Mouse (Mus musculus) embryo, embryonic 9.5 days (tissue): Measurements from ENCODE around the gene Mettl26.

Source experiments
- DNase-seq: peaks from one replicate; pipeline ENCODE4 v3.0.0-alpha.2; 2017; ENCODE audit errors: extremely low spot score

Mettl26 gene

GRCm38 (mm10) chr17:25883824-25884223 is 8.9 kb downstream of the Mettl26 start:
- DNase-seq, result no peak

- DNase-seq, result no peak
These were observed 10.8 kb downstream of the Mettl26 start for GRCm38 (mm10) chr17:25885636-25886035.

DNA sequence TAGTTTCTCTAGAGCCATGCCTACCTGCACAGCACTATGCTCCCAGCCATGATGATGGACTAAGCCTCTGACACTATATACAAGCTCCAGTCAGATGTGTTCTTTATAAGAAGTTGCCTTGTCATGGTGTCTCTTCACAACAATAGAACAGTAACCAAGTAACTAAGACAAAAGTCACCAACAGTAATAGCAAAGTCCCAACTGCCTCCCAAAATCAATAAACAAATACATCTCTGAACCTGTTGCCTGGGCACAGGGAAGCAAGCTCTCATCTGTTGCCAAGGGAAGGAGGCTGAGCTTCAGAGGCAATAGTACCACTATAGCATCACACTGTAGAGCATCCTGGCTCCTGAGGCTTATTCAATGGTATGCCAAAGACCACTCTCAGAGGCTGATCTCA is 11.9 kb downstream of the Mettl26 start:
- no peak for DNase-seq

DNA sequence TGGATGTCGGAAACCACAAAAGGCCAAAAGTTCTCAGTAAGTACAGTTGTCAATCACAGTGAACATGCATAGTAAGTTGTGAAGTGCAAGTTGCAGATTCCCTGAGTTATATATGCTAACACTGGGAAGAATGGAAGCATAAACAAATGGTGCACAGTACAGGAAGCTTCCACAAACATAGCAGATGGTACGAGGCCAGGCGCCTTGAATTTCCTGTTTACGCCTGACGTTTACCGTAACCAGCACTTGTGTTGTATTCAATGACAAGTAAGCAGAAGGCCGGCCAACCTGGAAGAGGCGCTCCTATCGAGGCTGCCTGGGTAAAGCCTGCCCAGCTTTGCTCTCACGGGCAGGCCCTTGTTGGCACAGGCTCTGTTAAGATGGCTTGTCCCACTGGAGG is 12.6 kb downstream of the Mettl26 start:
- DNase-seq, result no peak

DNA sequence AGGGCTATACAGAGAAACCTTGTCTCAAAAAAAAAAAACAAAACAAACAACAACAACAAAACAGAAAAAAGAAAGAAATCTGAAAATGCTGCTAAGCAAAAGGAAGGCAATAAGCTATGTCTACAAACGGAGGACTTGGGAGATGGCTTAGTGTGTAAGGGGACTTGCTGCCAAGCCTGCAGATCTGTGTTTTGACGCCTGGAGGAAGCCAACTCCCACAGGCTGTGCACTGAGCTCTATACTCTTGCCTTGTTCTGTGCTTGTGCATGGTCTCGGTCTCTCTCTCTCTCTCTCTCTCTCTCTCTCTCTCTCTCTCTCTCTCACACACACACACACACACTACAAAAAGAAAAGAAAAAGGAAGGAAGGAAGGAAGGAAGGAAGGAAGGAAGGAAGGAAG is 14.0 kb downstream of the Mettl26 start:
- no peak for DNase-seq

- DNase-seq, result peak; percentile 71
These were observed 19.2 kb downstream of the Mettl26 start for GRCm38 (mm10) chr17:25893975-25894617.

GRCm38 (mm10) chr17:25895415-25895814 is 20.5 kb downstream of the Mettl26 start:
- DNase-seq, result no peak

- DNase-seq, result no peak
These were observed 21.0 kb downstream of the Mettl26 start for GRCm38 (mm10) chr17:25895891-25896290.

GRCm38 (mm10) chr17:25900193-25900592 is 25.3 kb downstream of the Mettl26 start:
- no peak for DNase-seq

- DNase-seq, result no peak
These were observed 28.2 kb downstream of the Mettl26 start for GRCm38 (mm10) chr17:25903061-25903460.

- no peak for DNase-seq
These were observed 32.8 kb downstream of the Mettl26 start for GRCm38 (mm10) chr17:25907640-25908039.

DNA sequence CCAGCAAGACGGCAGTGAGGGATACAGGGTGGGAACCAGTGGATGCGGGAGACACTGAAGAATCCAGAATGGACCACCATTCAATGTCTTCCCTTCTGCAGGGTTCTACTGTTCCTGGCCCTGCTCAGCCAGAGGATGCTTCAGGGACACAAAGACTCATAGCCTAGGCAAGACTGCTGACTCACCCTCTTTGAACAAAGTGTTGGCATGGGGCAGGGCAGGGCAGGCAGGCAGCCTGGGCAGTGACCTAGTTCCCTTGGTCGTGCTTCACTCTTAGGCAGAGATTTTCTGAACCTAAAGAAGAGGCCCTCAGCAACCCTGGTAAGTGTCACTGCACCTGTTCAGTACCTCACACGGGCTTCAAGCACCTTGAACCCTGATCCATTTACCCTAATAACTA is 36.9 kb downstream of the Mettl26 start:
- no peak for DNase-seq

- DNase-seq, result no peak
These were observed 38.5 kb downstream of the Mettl26 start for GRCm38 (mm10) chr17:25913186-25913876.

DNA sequence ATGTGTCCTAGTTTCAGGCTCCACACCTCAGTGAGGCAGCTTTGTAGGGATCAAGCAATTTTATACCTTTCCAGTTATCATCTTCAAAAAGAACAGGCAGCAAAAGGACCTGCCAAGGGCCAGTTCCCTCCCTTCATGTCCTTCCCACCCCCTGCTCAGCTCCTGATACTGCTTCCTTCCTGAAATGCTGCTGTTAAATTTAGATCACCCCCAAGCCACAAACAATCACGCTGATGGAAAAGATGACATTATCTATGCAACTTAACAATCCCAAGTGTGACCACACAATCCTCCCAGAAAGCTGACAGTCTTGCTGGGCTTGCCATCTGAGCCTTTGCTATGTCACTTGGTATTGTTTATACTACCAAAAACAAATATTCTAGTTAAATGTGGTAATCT is 39.0 kb downstream of the Mettl26 start:
- no peak for DNase-seq

GRCm38 (mm10) chr17:25914295-25914694 is 39.4 kb downstream of the Mettl26 start:
- DNase-seq, result no peak

DNA sequence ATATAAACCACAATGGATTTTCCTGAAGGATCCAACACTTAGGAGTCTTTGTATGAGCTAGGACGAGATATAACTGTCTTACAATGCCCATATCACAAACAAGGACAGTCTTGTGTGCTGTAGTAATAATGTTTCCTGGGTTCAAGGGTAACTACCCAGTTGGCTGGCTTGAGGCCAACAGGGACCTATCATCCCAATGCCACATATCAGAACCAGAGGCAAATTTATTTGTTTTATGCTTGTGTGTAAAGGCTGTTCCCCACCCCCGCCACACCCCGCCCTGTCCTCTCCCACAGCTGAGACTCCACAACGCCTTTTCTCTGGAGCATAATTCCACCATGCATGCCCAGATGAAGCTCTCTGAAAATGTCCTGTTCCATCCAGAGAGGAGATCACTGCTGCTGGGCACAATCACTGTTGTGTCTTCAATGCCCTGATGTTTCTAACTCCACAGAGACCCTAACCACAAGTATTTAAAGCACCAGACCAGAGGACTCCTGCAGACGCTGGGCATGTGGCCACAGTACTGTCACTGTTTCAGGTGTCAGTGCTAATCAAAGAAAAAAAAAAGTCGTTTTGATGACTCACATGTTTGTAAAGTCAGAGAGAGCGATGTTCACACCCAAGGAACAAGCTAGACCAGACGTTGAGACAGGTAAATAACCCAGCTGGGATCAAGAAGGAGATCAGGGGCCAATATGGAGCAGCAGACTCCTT is 42.2 kb downstream of the Mettl26 start:
- no peak for DNase-seq

GRCm38 (mm10) chr17:25918037-25918750 is 43.3 kb downstream of the Mettl26 start:
- DNase-seq, result no peak

DNA sequence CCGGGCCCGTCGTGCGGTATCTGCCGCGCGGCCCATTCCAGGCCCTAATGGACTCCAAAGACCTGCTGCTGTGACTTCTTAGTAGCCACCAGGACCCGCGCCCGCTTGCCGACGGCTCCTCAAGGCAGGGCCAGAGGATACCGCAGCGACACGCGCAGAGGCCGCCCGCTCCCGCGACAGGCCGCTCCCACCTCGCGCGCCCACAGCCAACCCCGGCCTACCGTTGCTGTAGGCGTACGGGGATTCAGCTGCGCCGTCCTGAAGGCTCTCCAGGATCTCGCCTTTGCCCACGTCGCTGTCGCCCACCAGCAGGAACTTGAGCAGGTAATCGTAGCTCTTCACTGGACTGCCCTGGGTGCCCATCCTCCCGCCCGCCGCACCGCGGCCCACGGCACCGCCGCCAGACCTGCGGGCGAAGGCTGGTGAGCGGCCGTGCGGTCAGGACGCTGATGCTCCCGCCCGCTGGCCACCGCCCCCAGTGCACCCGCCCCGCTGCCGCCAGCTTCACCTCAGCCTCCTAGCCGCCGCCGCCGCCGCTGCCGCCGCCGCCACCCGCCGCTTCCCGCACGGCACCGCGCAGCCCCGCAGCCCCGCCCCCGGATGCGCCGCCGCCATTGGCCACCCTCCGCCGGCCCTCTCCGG is 44.4 kb downstream of the Mettl26 start, which contains the start of gene Rab40c:
Gene Rab40c (minus strand): TSS at position 584 of the 642 bp plus-strand sequence.
- DNase-seq, result no peak

DNA sequence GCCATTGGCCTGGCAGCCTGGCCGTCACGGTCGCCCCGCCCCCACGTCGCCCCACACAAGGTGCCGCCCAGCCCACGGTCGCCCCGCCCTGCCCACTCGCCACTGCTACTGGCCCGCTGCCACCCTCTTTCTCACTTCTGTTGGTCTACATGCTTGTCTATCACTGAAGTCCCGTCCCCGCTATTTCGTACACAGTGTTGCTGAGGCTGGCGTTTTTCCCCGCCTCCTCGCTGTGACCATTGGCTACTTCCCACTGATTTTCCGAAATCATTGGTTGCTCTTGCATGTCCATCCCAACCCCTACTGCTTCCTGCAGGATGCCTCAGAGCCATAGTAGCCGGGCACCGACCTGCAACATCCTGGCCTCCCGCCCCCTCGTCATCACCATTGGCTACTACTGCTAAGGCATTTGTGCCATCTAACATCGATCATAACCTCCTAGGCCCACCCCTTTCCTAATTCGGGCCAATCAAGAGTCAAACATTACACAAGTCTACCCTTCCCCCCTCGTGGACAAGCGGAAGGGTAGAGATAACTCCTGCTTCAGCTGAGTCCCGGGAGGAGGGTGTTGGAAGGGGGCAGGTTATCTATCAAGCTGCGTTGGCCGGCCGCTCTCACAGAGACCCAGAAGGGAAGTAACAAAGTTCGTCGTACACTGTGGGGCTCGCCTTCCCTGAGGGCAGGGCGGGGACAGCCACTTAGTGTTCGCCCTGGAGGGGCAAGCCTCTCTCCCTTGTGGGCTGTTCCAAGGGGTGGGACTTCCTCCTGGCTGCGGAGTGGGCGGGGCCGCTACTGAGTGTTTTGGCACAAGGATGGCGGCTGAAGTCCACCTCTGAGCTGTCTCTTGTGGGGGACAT is 45.1 kb downstream of the Mettl26 start:
- DNase-seq, result peak; percentile 99

GRCm38 (mm10) chr17:25922120-25922519 is 47.2 kb downstream of the Mettl26 start:
- no peak for DNase-seq

DNA sequence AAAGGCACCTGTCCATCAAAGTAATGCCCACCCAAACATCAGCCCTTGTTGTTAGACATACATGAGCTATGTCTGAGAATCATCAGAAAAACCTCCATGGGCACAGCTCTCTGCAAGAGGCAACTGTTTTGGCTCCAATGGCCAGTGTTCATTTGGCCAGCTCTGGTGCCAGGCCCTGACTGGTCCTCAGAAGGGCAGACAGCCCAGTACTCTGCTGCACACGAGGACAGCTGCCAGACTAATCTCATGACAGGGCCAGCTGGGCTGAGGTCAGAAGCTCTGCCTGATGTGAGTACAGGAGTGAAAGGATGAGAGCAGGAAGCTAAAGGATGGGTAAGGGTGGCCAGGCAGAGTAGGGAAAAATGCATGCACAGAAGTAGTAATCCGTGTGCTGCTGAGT is 50.5 kb downstream of the Mettl26 start:
- DNase-seq, result no peak
